Mouse (Mus musculus): ENCODE data around the gene Kbtbd7.
"Not testable (repeated sequence)": the region's sequence is repeated elsewhere in the genome, so short reads cannot be mapped to it uniquely, and the experiment has no call there.

The Kbtbd7 gene

DNA sequence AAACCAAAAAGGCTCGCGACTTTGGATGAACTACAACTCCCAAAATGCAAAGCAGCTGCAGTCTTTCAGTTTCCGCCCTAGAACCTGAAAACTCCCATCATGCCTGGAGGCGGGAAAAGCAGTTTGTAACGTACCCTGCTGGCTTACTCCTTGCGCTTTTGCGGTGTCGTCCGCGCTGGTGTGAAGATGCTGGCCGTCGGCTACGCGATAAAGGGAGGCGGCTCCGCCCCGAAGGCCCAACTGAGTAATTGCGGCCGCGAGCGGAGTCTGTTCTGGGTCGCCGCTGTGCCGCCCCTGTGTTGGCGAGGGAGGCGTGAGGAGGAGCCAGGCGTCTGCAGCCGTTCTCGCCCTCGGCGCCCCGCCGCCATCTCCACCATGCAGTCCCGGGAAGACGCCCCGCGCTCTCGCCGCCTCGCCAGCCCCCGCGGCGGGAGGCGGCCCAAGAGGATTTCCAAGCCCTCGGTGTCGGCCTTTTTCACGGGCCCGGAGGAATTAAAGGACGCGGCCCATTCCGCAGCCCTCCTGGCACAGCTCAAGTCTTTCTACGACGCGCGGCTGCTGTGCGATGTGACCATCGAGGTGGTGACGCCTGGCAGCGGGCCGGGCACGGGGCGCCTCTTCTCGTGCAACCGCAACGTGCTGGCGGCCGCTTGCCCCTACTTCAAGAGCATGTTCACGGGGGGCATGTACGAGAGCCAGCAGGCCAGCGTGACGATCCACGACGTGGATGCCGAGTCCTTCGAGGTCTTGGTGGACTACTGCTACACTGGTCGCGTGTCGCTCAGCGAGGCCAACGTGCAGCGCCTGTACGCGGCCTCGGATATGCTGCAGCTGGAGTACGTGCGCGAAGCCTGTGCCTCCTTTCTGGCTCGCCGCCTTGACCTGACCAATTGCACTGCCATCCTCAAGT is 25.6 kb downstream of the Kbtbd7 start, which contains the start of gene Kbtbd6:
TSS of gene Kbtbd6 (plus strand) at position 155 of the 910 bp plus-strand sequence.
- DNase-seq (ENCODE audit: low read depth, low spot score): peak; percentile 84

DNA sequence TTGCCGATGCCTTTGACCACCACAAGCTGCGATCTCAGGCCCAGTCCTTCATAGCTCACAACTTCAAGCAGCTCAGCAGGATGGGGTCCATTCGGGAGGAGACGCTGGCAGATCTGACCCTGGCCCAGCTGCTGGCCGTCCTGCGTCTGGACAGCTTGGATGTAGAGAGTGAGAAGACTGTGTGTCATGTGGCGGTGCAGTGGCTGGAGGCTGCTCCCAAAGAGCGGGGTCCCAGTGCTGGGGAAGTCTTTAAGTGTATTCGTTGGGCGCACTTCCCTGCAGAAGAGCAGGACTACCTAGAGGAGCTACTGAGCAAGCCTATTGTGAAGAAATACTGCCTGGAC is 26.3 kb downstream of the Kbtbd7 start:
- not testable (repeated sequence) for DNase-seq (ENCODE audit: low read depth, low spot score)

DNA sequence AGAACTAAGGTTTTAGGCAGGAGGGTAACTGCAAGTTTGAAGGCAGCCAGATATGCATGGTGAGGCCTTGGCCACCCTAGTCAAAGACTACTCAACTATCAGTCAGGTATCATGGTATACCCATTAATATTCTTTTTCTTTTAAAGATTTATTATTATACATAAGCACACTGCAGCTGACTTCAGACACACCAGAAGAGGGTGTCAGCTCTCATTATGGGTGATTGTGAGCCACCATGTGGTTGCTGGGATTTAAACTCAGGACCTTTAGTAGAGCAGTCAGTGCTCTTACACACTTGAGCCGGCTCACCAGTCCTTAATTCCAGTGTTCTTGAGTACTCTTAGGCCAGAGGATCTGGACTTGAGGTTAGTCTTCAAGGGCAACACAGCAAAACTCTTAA is 34.1 kb downstream of the Kbtbd7 start:
- DNase-seq (ENCODE audit: low read depth, low spot score): no peak

DNA sequence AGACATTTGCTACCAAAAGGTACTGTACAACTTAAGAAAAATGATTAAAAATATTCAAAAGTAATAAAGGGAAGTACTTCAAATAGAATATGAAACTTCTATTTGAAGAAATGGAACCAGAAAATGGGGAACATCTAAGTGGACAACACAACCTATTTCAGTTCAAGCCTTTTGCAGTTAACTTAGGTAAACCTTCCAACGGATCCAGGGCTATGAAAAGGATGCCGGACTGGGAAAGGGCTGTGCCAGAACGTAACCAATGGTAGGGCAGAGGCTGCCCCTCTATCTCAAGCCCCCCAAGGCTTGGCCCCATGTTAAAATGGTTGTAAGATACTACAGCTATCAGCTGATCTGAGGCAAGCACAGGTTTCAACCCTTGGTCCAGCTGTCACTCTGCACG is 34.7 kb downstream of the Kbtbd7 start:
- no peak for DNase-seq (ENCODE audit: low read depth, low spot score)

- no peak for DNase-seq (ENCODE audit: low read depth, low spot score)
Measured at GRCm38 (mm10) chr14:79465623-79466022, 39.3 kb downstream of the Kbtbd7 start.

- no peak for DNase-seq (ENCODE audit: low read depth, low spot score)
Measured at GRCm38 (mm10) chr14:79467621-79468020, 41.3 kb downstream of the Kbtbd7 start.

DNA sequence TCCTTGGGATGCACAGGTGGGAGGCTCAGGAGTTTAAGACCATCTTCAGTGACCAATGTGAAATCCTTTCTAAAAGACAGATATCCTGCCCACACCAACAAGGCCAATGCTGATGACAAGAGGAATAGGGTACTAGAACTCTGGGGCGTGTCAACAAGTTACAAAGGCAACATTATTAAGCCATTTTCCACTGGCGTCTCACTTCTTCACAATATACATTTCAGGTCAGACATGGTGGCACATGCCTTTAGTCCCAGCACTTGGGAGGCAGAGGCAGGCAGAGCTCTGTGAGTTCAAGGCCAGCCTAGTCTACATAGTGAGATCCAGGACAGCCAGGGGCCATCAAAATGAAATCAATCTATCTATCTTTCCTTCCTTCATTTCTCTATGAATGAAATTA is 47.1 kb downstream of the Kbtbd7 start:
- DNase-seq (ENCODE audit: low read depth, low spot score): no peak
